Mouse (Mus musculus): Measurements from ENCODE around the gene Kif1a.

DNA sequence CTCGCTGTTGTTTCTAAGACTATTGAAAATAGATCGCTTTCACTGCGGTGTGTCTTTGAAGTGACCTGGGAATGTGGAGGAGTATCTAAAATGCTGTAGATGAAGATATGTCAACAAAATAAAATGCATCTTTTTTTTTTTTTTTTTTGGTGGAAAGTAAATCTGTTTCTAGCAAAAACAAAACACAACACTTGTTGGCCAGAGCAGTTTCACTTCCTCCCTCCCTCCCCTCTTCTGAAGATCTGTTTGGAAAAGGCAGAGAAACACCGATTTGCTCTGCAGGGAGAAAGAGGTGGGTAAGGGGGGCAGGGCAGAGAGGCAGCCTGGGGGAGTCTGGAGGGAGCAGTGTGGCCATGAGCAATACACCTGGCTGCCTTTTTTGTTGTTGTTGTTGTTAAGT, 88.4 kb downstream of the Kif1a start:
- TF ChIP-seq CTCF (IDR thresholded peaks at IDR 0.05) (no peak), EP300 (IDR thresholded peaks at IDR 0.05) (no peak)

All from lung, postnatal 0 days (tissue).